ENCODE assay signal across 1 mouse cellular context in the genomic region with DNA sequence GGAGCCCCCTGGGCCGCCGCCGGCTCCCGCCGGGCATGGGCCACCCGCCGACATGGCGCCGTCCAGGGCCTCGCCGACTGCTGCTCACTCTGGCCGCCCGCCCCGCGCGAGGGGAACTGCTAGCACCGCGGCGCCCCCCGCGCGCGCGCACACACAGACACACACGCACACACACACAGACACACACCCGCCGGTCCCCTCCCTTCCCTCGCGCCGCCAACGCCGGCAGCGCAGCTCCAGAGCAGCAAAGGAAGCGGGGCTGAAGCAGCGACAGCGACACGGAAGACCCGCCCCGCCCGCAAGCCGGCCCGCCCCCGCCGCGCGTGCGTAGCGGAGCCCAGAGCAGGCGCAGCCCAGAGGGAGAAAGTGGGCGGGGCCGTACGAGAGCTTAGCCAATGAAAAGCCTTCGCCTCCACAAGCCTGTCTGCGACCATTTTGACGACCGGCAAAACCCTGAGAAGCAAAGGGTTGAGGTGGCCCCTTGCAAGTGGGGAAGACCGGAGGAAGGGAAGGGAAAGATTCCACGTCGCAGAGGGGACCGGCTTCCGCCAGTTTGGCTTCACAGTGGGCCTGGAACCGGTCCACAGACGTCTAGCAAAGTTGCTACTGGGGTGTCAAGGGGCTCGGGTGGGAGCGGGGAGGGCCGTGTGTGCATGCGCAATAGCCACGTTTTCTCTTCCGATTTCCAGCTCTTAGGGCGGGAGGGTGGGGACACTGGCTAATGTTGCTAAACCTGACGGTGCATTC.
TF ChIP-seq lines count a peak whose summit lies in the region.

A gene (minus strand): TSS at position 280 of the 747 bp plus-strand sequence.

TF ChIP-seq in MEL, 35 proteins besides CTCF, POLR2A, EP300 and RAD21 (continued from another document):
- TF ChIP-seq BHLHE40 (IDR thresholded peaks at IDR 0.05; ENCODE audit: borderline replicate concordance, low read depth, low read length), result no peak
- no peak for TF ChIP-seq SMC3 (IDR thresholded peaks at IDR 0.05; ENCODE audit: low read depth, low read length)
- TF ChIP-seq RCOR1 (IDR thresholded peaks at IDR 0.05; ENCODE audit: low read depth, low read length), result no peak
- peak; percentile 27; the same call in 1 of the 2 replicates for TF ChIP-seq MAX (IDR thresholded peaks at IDR 0.05; ENCODE audit: low read length)
- no peak for TF ChIP-seq USF2 (IDR thresholded peaks at IDR 0.05; ENCODE audit: borderline replicate concordance in 1 of 2, insufficient read depth in 1 of 2, low read depth in 1 of 2, low read length in 2 of 2)
- TF ChIP-seq E2F4 (IDR thresholded peaks at IDR 0.05; ENCODE audit: borderline replicate concordance, low read depth, low read length), result no peak
